Mouse (Mus musculus) liver, embryonic 13.5 days (tissue): Measurements from ENCODE around the gene Lag3. TPM values are rescaled to one million over a fixed set of nuclear protein-coding genes. Genes with fewer than 3 reads are reported as not detected.

Source experiments
- ATAC-seq: fragments of 200-750 bp; cut with Nextera tagmentation; 2 replicates; pipeline ENCODE4 v1.8.0; 2017; ENCODE audit warnings: low read depth, mild to moderate bottlenecking, moderate number of reproducible peaks, moderate library complexity
- DNase-seq: peaks from one replicate; pipeline ENCODE4 v3.0.0; 2022
- H3K27ac ChIP-seq: fragments of 300-500 bp; sonication (generic); 2 replicates; pipeline ENCODE4 v1.5.1; 2015; ENCODE audit warnings: moderate library complexity, mild to moderate bottlenecking, inconsistent platforms
- H3K27me3 ChIP-seq: fragments of 300-500 bp; sonication (generic); 2 replicates; pipeline ENCODE4 v1.6.1; 2015; ENCODE audit warnings: mild to moderate bottlenecking, inconsistent platforms
- H3K36me3 ChIP-seq: fragments of 300-500 bp; sonication (generic); 2 replicates; pipeline ENCODE4 v1.6.1; 2015; ENCODE audit warnings: mild to moderate bottlenecking, inconsistent platforms
- H3K4me1 ChIP-seq: fragments of 300-500 bp; sonication (generic); replicated peaks from 2 replicates; pipeline ENCODE4 v1.6.1; 2015; ENCODE audit warnings: inconsistent platforms
- H3K4me2 ChIP-seq: fragments of 300-500 bp; sonication (generic); 2 replicates; pipeline ENCODE4 v1.6.1; 2015; ENCODE audit warnings: inconsistent platforms, mild to moderate bottlenecking, moderate library complexity
- H3K4me3 ChIP-seq: fragments of 300-500 bp; sonication (generic); replicated peaks from 2 replicates; pipeline ENCODE4 v1.5.1; 2015; ENCODE audit warnings: mild to moderate bottlenecking, inconsistent platforms
- H3K9ac ChIP-seq: fragments of 300-500 bp; sonication (generic); 2 replicates; pipeline ENCODE4 v1.6.1; 2015; ENCODE audit warnings: mild to moderate bottlenecking, inconsistent platforms
- H3K9me3 ChIP-seq: fragments of 300-500 bp; sonication (generic); replicated peaks from 2 replicates; pipeline ENCODE4 v1.6.1; 2016; ENCODE audit warnings: inconsistent platforms
- WGBS: fragments of 180-500 bp; shearing (Covaris S2); methylation state at CpG from one replicate; pipeline ENCODE4 v1.1.7; 2015; ENCODE audit not compliant: insufficient replicate concordance; 5-methylcytosine and 5-hydroxymethylcytosine counted together
- polyA plus RNA-seq: library from polyadenylated mRNA; unstranded; fragments of >200 nt; fragmentation: Nextera tagmentation; extraction: Ambion mirVana; gene quantifications from 2 replicates; pipeline ENCODE4 v1.2.1, GENCODE M21; 2015

The Lag3 gene
- polyA plus RNA-seq, 1 experiment from 2014 or later, result 0.18 TPM

DNA sequence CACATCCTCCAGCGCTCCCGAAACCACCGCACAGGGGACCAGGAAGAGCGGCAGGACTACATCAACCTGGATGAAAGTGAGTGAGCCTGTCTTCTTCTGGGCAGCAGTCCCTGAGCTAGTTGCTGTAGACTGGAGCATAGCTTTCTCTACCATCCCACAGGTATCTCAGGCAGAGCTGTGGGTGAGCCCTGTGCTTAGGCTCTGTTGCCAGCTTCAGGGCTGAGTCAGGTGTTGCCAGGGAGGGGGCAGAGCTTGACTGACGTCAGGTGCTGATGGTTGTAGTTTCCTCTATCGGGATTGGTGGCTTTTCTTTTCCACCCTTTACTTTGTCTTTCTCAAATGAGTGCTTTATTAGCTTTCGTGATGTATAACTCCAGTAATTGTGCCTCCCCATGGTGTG is 23.2 kb upstream of the Lag3 start:
- no peak overlapping the region for H3K4me2 ChIP-seq
- no peak overlapping the region for H3K9ac ChIP-seq
- no peaks in the 10 kb centered on the region for H3K9me3 ChIP-seq
- no peak overlapping the region for H3K4me3 ChIP-seq
- WGBS, result 88% methylated on average over 7 of the region's 7 CpGs
- no peaks in the 10 kb centered on the region for H3K27me3 ChIP-seq
- ATAC-seq (no peak), DNase-seq (no peak)
- peaks cover 37% of the 10 kb centered on the region for H3K4me1 ChIP-seq
- peaks cover 65% of the 10 kb centered on the region for H3K36me3 ChIP-seq
- no peak overlapping the region for H3K27ac ChIP-seq

DNA sequence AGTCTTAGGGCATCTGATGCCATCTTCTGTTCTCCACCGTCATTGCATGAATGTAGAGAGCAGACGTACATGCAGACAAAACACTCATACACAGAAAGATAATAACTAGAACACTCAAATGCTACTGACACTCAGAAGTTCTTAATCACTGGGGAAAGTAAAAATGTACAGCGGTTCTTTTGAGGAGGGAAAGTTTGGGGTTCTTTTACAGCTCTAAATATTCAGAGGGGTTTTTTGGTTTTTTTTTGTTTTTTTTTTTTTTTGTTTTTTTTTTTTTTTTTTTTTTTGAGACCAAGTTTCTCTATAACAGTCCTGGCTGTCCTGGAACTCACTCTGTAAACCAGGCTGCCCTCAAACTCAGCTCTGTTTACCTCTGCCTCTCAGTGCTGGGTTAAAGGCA is 21.6 kb upstream of the Lag3 start:
- WGBS, result 79% methylated on average over 3 of the region's 3 CpGs
- Histone ChIP-seq H3K9me3 (no peaks in the 10 kb centered on the region), H3K4me2 (0 out of 2 replicates have a peak overlapping the region, but pooled peaks have one; percentile 86), H3K27ac (no peak overlapping the region), H3K4me3 (no peak overlapping the region), H3K36me3 (peaks cover 55% of the 10 kb centered on the region), H3K27me3 (no peaks in the 10 kb centered on the region), H3K9ac (no peak overlapping the region), H3K4me1 (peaks cover 42% of the 10 kb centered on the region)
- DNase-seq (no peak), ATAC-seq (no peak)

DNA sequence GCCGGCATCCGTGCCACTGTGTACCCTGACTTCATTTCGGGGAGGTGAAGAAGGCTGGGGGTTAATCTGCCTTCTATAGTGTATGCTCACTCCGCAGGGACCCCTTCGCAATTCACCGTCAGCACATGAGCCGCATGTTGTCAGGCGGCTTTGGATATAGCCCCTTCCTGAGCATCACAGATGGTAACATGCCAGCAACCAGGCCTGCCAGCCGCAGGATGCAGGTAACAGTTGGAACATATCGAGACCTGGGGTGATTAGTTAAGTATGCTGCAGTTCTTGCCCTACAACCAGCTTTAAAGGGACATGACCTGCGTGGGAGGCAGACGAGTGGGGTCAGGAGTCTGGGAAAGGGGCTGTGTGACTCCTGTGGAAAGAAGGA is 20.8 kb upstream of the Lag3 start:
- Histone ChIP-seq H3K27ac (peak overlapping the region; percentile 90), H3K27me3 (no peaks in the 10 kb centered on the region), H3K9ac (peak overlapping the region; percentile 97), H3K4me3 (peak overlapping the region; percentile 98), H3K4me1 (peaks cover 42% of the 10 kb centered on the region), H3K9me3 (no peaks in the 10 kb centered on the region), H3K4me2 (peak overlapping the region; percentile 86), H3K36me3 (peaks cover 48% of the 10 kb centered on the region)
- ATAC-seq (no peak), DNase-seq (no peak)
- WGBS, result 60% methylated on average over 12 of the region's 12 CpGs

DNA sequence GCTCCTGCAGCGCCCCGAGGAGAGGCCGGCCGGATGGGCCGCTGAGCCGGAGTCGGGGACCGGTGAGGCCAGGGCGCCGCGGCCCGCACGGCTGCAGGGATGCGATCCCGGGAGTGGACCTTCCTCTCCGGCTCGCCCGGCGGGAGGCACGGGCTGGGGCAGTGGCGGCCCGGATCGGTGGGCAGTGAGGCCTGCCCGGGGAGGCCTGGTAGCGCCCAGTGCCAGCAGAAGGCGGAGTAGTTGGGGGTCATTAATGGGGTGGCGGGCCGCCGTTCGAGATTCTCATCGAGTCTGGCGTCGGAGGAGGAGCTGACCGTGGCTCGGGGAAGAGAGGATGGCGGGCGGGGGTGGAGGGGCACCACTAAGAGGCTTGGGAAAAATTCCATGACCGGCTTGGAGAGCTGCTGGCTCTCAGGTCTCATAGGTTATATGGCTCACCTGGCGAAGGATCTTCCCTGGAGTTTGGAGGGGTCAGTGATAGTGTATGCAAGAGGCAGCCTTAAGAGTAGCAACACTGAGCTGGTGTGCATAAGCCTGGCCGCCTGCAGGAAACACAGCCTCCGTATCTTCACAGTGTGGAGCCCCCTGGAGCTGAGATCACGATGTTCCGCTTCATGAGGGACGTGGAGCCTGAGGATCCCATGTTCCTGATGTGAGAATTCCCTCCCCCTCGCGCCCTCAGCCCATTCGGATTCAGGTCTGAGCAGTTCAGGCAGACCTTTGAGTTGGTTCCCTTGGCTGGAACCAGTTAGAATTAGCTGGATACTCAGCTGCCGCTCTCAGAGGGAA is 20.2 kb upstream of the Lag3 start:
- Histone ChIP-seq H3K4me2 (peak overlapping the region; percentile 86), H3K9ac (peak overlapping the region; percentile 97), H3K36me3 (peaks cover 43% of the 10 kb centered on the region), H3K27ac (peak overlapping the region; percentile 90), H3K4me3 (peak overlapping the region; percentile 98), H3K27me3 (no peaks in the 10 kb centered on the region), H3K9me3 (no peaks in the 10 kb centered on the region), H3K4me1 (peaks cover 42% of the 10 kb centered on the region)
- WGBS, result 2% methylated on average over 46 of the region's 48 CpGs
- ATAC-seq, result 0 out of 2 replicates have a peak, but pooled peaks have one; percentile 4
- peak; percentile 29 for DNase-seq

- no peaks in the 10 kb centered on the region for H3K9me3 ChIP-seq
- H3K36me3 ChIP-seq, result peaks cover 35% of the 10 kb centered on the region
- DNase-seq, result peak; percentile 93
- H3K27me3 ChIP-seq, result 0 out of 2 replicates have a peak, but pooled peaks cover 2% of the 10 kb centered on the region
- H3K9ac ChIP-seq, result peak within 1 kb of the TSS; percentile 97
- H3K27ac ChIP-seq, result peak within 1 kb of the TSS; percentile 90
- peak within 1 kb of the TSS; percentile 86 for H3K4me2 ChIP-seq
- WGBS, result under 1% methylated on average over 55 of the region's 64 CpGs
- peak within 1 kb of the TSS; percentile 98 for H3K4me3 ChIP-seq
- peak; percentile 89 for ATAC-seq
- peaks cover 44% of the 10 kb centered on the region for H3K4me1 ChIP-seq
These were observed 19.4 kb upstream of the Lag3 start, which contains the start of gene Mlf2 for GRCm38 (mm10) chr6:124930754-124931524. Gene Mlf2, plus strand, starts transcription at chr6:124931386.

DNA sequence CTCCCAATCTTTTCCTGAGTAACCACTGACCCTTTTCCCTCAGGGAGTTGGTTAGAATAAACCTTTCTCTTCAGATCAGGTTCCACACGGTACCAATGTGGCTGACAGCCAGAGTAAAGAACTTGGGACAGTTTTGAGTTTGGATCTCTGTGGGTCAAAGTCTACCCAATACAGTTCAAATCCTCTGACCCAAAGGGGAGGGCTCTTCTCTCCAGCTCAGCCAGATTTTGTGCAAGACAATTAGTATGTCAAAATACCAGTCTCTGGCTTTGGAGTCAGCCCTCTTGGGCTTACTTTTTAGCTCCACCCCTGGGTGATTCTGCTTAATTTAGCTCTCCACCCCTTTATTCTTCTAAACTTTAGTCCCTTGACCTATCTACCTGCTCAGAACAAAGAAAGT is 18.7 kb upstream of the Lag3 start:
- Histone ChIP-seq H3K4me3 (peak overlapping the region; percentile 98), H3K4me1 (peaks cover 44% of the 10 kb centered on the region), H3K9ac (peak overlapping the region; percentile 77), H3K27ac (peak overlapping the region; percentile 87), H3K27me3 (0 out of 2 replicates have a peak, but pooled peaks cover 4% of the 10 kb centered on the region), H3K9me3 (no peaks in the 10 kb centered on the region), H3K36me3 (peaks cover 28% of the 10 kb centered on the region), H3K4me2 (peak overlapping the region; percentile 86)
- WGBS, result 71% methylated on average over 1 of the region's 1 CpGs
- DNase-seq, result no peak
- no peak for ATAC-seq

DNA sequence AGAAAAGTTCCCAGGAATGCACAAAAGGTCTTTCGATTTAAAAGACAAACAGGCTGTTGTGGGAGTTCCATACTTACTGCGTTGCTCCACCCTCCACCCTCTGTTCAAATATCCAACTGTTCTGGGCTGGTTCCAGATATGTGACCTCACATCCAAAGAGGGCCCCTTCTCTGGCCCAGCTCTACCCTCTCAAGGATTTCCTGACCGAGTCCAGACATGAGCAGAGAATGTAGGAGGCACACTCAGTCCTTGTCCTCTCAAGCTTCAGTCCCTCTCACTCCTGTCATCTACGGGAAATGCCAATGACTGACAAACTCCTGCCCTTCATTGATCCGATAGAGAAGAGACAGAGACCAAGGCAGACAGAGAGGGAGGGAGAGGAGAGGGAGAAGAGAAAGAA is 14.4 kb upstream of the Lag3 start:
- H3K9me3 ChIP-seq, result no peaks in the 10 kb centered on the region
- no peak for ATAC-seq
- DNase-seq, result no peak
- H3K27ac ChIP-seq, result peak overlapping the region; percentile 64
- H3K27me3 ChIP-seq, result peaks cover 16% of the 10 kb centered on the region
- H3K36me3 ChIP-seq, result no peaks in the 10 kb centered on the region
- 31% methylated on average over 5 of the region's 5 CpGs for WGBS
- no peak overlapping the region for H3K9ac ChIP-seq
- H3K4me3 ChIP-seq, result no peak overlapping the region; the same call in 1 of the 2 replicates
- H3K4me1 ChIP-seq, result peaks cover 20% of the 10 kb centered on the region
- peak overlapping the region; percentile 19; the same call in 1 of the 2 replicates for H3K4me2 ChIP-seq

DNA sequence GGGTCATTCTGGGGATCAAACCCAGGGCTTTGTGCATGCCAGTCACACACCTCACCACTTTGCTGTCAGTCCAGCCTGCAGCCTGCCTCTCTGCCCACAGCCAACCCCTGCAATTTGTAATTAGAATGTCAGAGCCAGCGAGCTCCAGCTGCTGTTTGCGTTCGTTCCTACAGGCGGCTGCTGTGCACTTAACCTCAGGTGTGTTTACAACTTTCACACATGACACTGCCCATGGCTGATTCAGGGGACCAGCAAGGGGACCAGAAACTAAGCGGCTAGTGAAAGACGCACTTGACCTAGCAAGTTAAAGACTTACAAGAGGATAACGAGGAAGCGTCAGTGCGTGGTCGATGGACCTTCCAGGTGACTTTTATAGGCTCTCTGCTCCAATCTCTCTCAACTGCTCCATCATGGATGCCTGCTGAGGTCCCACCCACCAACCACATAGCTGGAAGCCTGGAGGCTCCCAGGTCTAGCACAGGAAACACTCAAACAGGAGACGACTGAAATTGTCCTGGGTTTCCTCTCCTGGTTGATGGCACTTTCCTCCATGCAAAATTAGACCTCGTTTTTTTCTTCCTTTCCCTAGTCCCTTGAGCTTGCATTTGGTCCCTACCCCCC is 13.8 kb upstream of the Lag3 start:
- Histone ChIP-seq H3K4me3 (no peak overlapping the region; the same call in 1 of the 2 replicates), H3K4me1 (peaks cover 23% of the 10 kb centered on the region), H3K27ac (peak overlapping the region; percentile 50), H3K9ac (no peak overlapping the region), H3K27me3 (peaks cover 22% of the 10 kb centered on the region), H3K4me2 (peak overlapping the region; percentile 19; the same call in 1 of the 2 replicates), H3K9me3 (no peaks in the 10 kb centered on the region), H3K36me3 (no peaks in the 10 kb centered on the region)
- 40% methylated on average over 12 of the region's 12 CpGs for WGBS
- DNase-seq, result no peak
- ATAC-seq, result no peak

DNA sequence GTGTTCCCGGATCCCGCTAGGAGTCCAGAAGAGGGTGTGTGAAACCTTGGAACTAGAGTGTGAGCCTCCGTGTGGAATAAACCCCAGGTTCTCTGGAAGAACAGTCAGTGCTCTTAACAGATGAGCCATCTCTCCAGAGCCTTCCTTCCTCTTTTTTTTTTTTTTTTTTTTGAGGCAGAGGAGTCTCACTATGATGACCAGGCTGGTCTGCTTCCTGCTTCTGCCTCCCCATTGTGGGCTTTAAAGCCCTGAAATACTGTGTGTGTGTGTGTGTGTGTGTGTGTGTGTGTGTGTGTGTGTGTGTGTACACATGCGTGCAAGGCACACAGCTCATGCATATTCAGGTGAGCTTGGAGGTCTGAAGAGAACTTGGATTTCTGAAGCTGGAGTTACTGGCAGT is 10.0 kb upstream of the Lag3 start:
- no peak for ATAC-seq
- Histone ChIP-seq H3K27me3 (peaks cover 60% of the 10 kb centered on the region), H3K9me3 (no peaks in the 10 kb centered on the region), H3K4me1 (peaks cover 44% of the 10 kb centered on the region), H3K9ac (no peak overlapping the region), H3K4me3 (no peak overlapping the region), H3K27ac (no peak overlapping the region), H3K36me3 (no peaks in the 10 kb centered on the region), H3K4me2 (no peak overlapping the region)
- no peak for DNase-seq
- 36% methylated on average over 4 of the region's 4 CpGs for WGBS

GRCm38 (mm10) chr6:124920318-124921085 is 9.0 kb upstream of the Lag3 start:
- Histone ChIP-seq H3K4me1 (peaks cover 47% of the 10 kb centered on the region), H3K36me3 (no peaks in the 10 kb centered on the region), H3K9me3 (no peaks in the 10 kb centered on the region), H3K27me3 (peaks cover 66% of the 10 kb centered on the region), H3K27ac (peak overlapping the region; percentile 73), H3K4me3 (no peak overlapping the region), H3K9ac (no peak overlapping the region), H3K4me2 (peak overlapping the region; percentile 21; the same call in 1 of the 2 replicates)
- WGBS, result 33% methylated on average over 9 of the region's 9 CpGs
- DNase-seq (no peak), ATAC-seq (no peak)
